Mouse (Mus musculus) heart, embryonic 12.5 days (tissue): ENCODE data around the gene Itpka. TPM values are rescaled to one million over a fixed set of nuclear protein-coding genes. Genes with fewer than 3 reads are reported as not detected.
"Not testable (repeated sequence)": the region's sequence is repeated elsewhere in the genome, so short reads cannot be mapped to it uniquely, and the experiment has no call there.

Experiments used
- ATAC-seq: fragments of 200-750 bp; cut with Nextera tagmentation; 2 replicates; pipeline ENCODE4 v1.8.0; 2017; ENCODE audit warnings: moderate TSS enrichment, moderate library complexity; ENCODE audit not compliant: insufficient number of reproducible peaks, low FRiP score
- H3K27ac ChIP-seq: fragments of 300-500 bp; sonication (generic); 2 replicates; pipeline ENCODE4 v1.5.1; 2016; ENCODE audit warnings: mild to moderate bottlenecking, moderate library complexity; ENCODE audit not compliant: poor library complexity, severe bottlenecking
- H3K27me3 ChIP-seq: fragments of 300-500 bp; sonication (generic); replicated peaks from 2 replicates; pipeline ENCODE4 v1.6.1; 2016; ENCODE audit warnings: mild to moderate bottlenecking, moderate library complexity
- H3K36me3 ChIP-seq: fragments of 300-500 bp; sonication (generic); 2 replicates; pipeline ENCODE4 v1.6.1; 2016; ENCODE audit warnings: mild to moderate bottlenecking, moderate library complexity
- H3K4me1 ChIP-seq: fragments of 300-500 bp; sonication (generic); replicated peaks from 2 replicates; pipeline ENCODE4 v1.6.1; 2016; ENCODE audit warnings: mild to moderate bottlenecking
- H3K4me2 ChIP-seq: fragments of 300-500 bp; sonication (generic); 2 replicates; pipeline ENCODE4 v1.6.1; 2016; ENCODE audit warnings: mild to moderate bottlenecking, moderate library complexity
- H3K4me3 ChIP-seq: fragments of 300-500 bp; sonication (generic); 2 replicates; pipeline ENCODE4 v1.5.1; 2016; ENCODE audit warnings: mild to moderate bottlenecking
- H3K9ac ChIP-seq: fragments of 300-500 bp; sonication (generic); 2 replicates; pipeline ENCODE4 v1.6.1; 2016; ENCODE audit warnings: mild to moderate bottlenecking, moderate library complexity
- H3K9me3 ChIP-seq: fragments of 300-500 bp; sonication (generic); replicated peaks from 2 replicates; pipeline ENCODE4 v1.6.1; 2016; ENCODE audit warnings: mild to moderate bottlenecking, moderate library complexity
- WGBS: fragments of 180-500 bp; shearing (Covaris S2); methylation state at CpG from one replicate; pipeline ENCODE4 v1.1.7; 2016; 5-methylcytosine and 5-hydroxymethylcytosine counted together
- polyA plus RNA-seq: library from polyadenylated mRNA; unstranded; fragments of >200 nt; fragmentation: Nextera tagmentation; extraction: Ambion mirVana; gene quantifications from 2 replicates; pipeline ENCODE4 v1.2.1, GENCODE M21; 2016

The Itpka gene
- polyA plus RNA-seq: 3.0 and 3.1 TPM in 2 replicates

DNA sequence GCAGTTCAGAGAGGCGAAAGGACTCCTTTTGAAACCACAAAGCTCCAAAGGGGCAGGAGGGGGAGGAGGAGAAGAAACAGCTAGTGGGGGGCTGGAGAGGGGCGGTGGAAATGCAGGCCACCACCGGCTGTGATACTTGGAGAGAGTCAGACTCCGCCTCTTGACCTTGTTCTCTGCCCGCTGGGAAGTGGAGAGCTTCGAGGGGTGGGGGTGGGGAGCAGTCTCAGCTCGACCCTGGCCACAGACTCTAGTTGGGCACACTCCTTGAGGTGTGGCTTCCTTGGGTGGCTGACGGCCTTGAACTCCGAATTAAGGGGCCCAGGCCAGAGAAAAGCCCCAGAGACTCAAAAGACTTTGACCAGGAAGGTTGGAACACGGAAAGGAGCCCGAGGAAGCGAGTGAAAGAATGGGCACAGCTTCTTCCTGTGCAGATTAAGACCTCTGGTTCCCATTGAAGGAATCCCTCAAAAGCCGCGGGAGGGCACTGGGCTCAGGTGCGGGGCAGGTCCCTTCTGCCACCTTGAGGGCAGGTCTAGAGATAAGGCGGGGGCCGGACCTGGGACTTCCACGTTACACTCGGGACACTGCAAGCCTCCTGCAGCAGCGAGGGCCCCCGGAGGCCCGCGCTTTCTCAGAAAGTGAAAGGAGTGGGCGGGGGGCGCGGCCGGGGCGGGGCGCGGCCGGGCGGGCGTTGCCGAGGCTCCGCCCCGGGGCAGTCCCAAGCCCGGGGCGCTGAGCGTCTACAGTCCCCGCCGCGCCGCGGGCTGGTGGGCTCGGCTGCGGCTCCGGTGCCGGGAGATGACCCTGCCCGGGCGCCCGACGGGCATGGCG lies at the start of gene Itpka:
TSS of gene Itpka (plus strand) at position 757 of the 831 bp plus-strand sequence.
- peak; percentile 87 for ATAC-seq
- Histone ChIP-seq H3K9ac (peak within 1 kb of the TSS; percentile 75), H3K27ac (peak within 1 kb of the TSS; percentile 87), H3K9me3 (no peaks in the 10 kb centered on the region), H3K27me3 (peaks cover 25% of the 10 kb centered on the region), H3K4me3 (peak within 1 kb of the TSS; percentile 87), H3K36me3 (no peaks in the 10 kb centered on the region), H3K4me2 (peak within 1 kb of the TSS; percentile 100), H3K4me1 (peaks cover 49% of the 10 kb centered on the region)
- under 1% methylated on average over 52 of the region's 53 CpGs for WGBS

DNA sequence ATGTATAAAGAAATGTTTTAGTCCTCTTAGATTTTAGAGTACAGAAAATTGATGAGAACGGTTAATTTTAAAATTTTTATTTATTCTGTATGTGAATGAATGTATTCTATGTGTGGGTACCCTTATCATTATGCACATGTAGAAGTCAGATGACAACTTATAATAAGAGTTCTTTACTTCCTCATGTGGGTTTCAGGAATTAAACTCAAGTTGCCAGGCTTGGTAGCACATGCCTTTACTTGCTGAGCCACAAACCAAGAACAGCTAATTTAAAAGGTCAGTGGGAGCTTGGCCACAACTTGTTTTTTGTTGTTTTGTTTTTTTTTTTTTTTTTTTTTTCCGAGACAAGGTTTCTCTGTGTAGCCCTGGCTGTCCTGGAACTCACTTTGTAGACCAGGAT lies 47.3 kb upstream of the Itpka start:
- ATAC-seq: no peak
- no peaks in the 10 kb centered on the region for H3K9me3 ChIP-seq
- H3K36me3 ChIP-seq: peaks cover 18% of the 10 kb centered on the region
- no peaks in the 10 kb centered on the region for H3K27me3 ChIP-seq
- no peak overlapping the region for H3K9ac ChIP-seq
- H3K27ac ChIP-seq: no peak overlapping the region
- WGBS: 87% methylated on average over 2 of the region's 2 CpGs
- peaks cover 8% of the 10 kb centered on the region for H3K4me1 ChIP-seq
- H3K4me2 ChIP-seq: no peak overlapping the region
- H3K4me3 ChIP-seq: no peak overlapping the region

DNA sequence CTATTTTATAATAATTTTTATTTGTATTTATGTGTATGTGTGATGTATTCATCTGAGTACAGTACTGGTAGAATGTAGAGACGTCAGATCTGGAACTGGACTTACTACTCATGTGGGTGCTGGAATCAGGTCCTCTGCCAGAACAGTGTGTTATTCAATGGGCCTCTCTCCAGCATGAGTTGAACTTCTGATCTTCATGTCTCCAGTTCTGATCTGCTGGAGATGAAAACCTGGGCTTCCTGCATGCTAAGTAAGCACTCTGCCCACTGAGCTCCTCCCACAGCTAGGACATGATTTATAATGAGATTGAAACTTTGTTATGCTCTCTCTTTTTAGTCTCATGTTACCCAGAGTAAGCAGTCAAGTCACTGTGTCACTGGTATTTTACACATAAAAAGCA lies 46.0 kb upstream of the Itpka start:
- WGBS: 88% methylated on average over 1 of the region's 1 CpGs
- no peak overlapping the region for H3K4me2 ChIP-seq
- no peak overlapping the region for H3K9ac ChIP-seq
- H3K9me3 ChIP-seq: no peaks in the 10 kb centered on the region
- no peak for ATAC-seq
- no peaks in the 10 kb centered on the region for H3K4me1 ChIP-seq
- H3K36me3 ChIP-seq: peaks cover 20% of the 10 kb centered on the region
- H3K4me3 ChIP-seq: no peak overlapping the region
- H3K27ac ChIP-seq: no peak overlapping the region
- no peaks in the 10 kb centered on the region for H3K27me3 ChIP-seq

DNA sequence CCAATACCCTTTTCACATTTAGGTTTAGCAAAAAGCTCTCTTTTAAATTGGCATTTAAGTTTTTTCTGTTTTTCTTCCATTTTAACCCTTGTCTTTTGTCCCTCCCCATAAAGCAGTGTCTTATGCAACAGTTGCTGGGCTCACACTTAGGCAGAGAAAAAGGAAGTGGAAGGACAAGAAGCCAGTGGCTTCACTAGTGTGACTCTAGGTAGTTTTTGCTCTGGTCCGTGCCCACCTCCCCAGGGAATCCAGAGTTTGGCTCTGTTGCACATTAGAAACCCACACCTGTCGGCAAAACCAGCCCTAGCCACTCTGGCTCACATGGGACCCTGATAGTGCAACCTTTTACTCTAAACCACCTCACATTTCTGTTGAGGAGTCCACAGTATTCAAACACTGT lies 43.7 kb upstream of the Itpka start:
- H3K9ac ChIP-seq: no peak overlapping the region
- H3K4me3 ChIP-seq: no peak overlapping the region
- ATAC-seq: no peak
- H3K9me3 ChIP-seq: no peaks in the 10 kb centered on the region
- peaks cover 17% of the 10 kb centered on the region for H3K36me3 ChIP-seq
- no peak overlapping the region for H3K27ac ChIP-seq
- WGBS: 86% methylated on average over 2 of the region's 2 CpGs
- no peaks in the 10 kb centered on the region for H3K4me1 ChIP-seq
- no peak overlapping the region for H3K4me2 ChIP-seq
- H3K27me3 ChIP-seq: no peaks in the 10 kb centered on the region

DNA sequence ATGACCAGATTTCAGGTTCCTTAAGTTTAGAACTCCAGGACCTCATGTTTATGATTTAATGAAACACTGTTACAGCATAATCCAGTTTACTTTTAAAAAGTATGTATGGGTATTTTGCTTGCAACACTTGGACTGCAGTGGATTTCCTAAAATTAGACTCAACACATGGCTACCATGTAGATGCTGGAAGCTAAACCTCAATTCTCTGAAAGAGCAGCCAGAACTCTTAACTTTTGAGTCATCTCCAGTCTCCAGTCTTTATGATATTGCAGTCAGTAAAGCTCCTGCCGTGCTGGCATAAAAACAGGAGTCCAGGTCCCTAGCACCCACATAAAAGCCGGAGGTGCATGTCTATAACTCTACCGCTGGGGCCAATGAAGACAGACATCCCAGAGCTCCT lies 42.2 kb upstream of the Itpka start:
- no peak for ATAC-seq
- WGBS: 96% methylated on average over 3 of the region's 3 CpGs
- H3K36me3 ChIP-seq: peaks cover 22% of the 10 kb centered on the region

DNA sequence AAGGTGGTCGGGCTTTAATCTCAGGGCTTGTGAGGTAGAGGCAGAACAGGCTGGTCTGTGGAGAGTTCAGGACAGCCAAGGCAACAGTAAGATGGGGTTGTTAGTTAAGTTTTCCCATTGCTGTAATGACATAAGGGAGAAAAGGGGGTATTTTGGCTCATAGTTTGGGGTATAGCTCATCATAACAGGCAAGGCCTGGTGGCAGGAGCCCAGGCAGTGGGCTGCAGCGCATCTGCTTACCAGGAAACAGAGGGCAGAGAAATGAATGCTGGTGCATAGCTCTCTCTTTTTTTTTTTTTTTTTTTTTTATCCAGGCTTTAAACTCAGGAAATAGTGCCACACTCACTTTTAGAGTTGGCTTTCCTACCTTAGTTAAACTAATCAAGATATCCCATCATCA lies 39.0 kb upstream of the Itpka start:
- H3K4me3 ChIP-seq: no peak overlapping the region
- no peaks in the 10 kb centered on the region for H3K9me3 ChIP-seq
- H3K27me3 ChIP-seq: no peaks in the 10 kb centered on the region
- H3K27ac ChIP-seq: no peak overlapping the region
- H3K9ac ChIP-seq: no peak overlapping the region
- ATAC-seq: no peak
- H3K36me3 ChIP-seq: peaks cover 47% of the 10 kb centered on the region
- 94% methylated on average over 2 of the region's 2 CpGs for WGBS
- no peak overlapping the region for H3K4me2 ChIP-seq
- no peaks in the 10 kb centered on the region for H3K4me1 ChIP-seq

More for the DNA sequence above, 42.2 kb upstream of the Itpka start:
- no peak overlapping the region for H3K4me2 ChIP-seq
- no peaks in the 10 kb centered on the region for H3K4me1 ChIP-seq
- no peaks in the 10 kb centered on the region for H3K27me3 ChIP-seq
- no peak overlapping the region for H3K4me3 ChIP-seq
- no peaks in the 10 kb centered on the region for H3K9me3 ChIP-seq
- H3K9ac ChIP-seq: no peak overlapping the region
- no peak overlapping the region for H3K27ac ChIP-seq

DNA sequence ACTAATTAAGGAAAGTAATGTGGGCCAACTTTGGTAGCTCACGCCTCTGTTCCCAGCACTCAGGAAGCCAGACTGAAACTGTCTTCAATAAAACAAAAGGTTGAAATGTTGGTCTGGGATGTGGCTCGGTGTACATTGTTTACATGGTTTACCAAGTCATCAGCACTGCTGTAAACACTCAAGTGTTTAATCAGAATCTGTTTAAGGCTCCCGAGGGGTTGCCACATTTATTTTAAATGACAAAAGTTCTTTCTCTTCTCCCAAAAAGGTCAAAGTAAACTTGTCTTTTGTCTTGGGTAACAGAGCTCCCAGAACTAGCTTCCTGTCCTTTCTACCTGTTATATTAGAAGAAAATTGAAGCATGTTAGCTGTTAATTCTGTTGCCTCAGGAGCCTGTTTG lies 34.5 kb upstream of the Itpka start:
- Histone ChIP-seq H3K36me3 (peaks cover 66% of the 10 kb centered on the region), H3K27me3 (no peaks in the 10 kb centered on the region), H3K9me3 (no peaks in the 10 kb centered on the region), H3K4me3 (no peak overlapping the region), H3K4me2 (no peak overlapping the region), H3K27ac (no peak overlapping the region), H3K4me1 (no peaks in the 10 kb centered on the region), H3K9ac (no peak overlapping the region)
- WGBS: 90% methylated on average over 3 of the region's 3 CpGs
- ATAC-seq: no peak

DNA sequence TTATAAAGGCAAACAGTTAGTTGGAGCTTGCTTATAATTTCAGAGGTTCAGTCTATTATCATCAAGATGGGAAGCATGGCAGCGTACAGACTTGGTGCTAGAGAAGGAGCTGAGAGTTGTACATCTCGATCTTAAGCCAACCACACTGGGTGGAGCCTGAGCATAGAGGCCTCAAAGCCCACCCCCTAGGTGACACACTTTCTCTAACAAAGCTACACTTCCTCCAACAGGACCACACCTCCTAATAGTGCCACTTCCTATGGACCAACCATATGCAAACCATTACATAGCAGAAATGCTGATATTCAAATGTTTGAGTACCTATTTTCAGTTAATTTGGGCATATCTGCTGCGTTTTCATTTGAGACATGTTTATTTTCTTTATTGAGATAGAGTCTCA lies 32.1 kb upstream of the Itpka start:
- H3K27ac ChIP-seq: no peak overlapping the region
- 91% methylated on average over 3 of the region's 3 CpGs for WGBS
- H3K9ac ChIP-seq: no peak overlapping the region
- peaks cover 66% of the 10 kb centered on the region for H3K36me3 ChIP-seq
- no peak for ATAC-seq
- no peaks in the 10 kb centered on the region for H3K9me3 ChIP-seq
- no peaks in the 10 kb centered on the region for H3K4me1 ChIP-seq
- no peak overlapping the region for H3K4me3 ChIP-seq
- no peak overlapping the region for H3K4me2 ChIP-seq
- H3K27me3 ChIP-seq: no peaks in the 10 kb centered on the region

DNA sequence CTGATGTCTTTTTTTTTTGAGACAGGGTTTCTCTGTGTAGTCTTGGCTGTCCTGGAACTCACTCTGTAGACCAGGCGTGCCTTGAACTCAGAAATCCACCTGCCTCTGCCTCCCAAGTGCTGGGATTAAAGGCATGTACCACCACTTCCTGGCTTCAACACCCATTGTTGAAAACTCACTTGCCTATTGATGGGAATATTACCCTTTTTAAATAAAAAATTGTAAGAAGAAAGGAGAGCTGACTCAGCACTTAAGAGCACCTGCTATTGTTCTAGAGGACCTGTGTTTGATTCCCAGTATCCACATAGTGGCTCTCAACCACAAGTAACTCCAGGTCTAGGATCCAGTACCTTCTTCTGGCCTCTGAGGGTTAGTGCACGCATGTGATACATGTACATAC lies 26.3 kb upstream of the Itpka start:
- H3K4me3 ChIP-seq, H3K9ac ChIP-seq, ATAC-seq, H3K9me3 ChIP-seq, H3K27me3 ChIP-seq, H3K4me1 ChIP-seq, H3K4me2 ChIP-seq, H3K27ac ChIP-seq: not testable (repeated sequence)
- WGBS: 84% methylated on average over 2 of the region's 2 CpGs
- H3K36me3 ChIP-seq: peaks cover 77% of the 10 kb centered on the region

DNA sequence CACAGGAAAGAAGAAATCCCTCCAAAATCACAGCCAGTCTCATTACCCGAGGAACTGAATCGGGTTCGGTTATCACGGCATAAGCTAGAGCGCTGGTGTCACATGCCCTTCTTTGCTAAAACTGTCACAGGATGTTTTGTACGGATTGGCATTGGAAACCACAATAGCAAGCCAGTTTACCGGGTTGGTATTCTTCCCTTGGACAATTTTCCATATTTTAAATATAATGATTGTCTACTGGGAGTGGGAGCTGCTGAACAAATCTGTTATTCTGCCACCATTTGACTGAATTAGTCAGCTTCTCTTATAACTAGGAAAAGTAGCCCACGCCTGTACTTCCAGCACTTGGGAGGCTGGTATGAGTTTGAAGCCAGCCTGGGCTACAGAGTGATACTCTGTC lies 21.1 kb upstream of the Itpka start:
- Histone ChIP-seq H3K4me2 (no peak overlapping the region), H3K9ac (no peak overlapping the region), H3K36me3 (peaks cover 83% of the 10 kb centered on the region), H3K4me1 (no peaks in the 10 kb centered on the region), H3K27me3 (no peaks in the 10 kb centered on the region), H3K9me3 (no peaks in the 10 kb centered on the region), H3K4me3 (no peak overlapping the region), H3K27ac (no peak overlapping the region)
- no peak for ATAC-seq
- WGBS: 92% methylated on average over 8 of the region's 8 CpGs

DNA sequence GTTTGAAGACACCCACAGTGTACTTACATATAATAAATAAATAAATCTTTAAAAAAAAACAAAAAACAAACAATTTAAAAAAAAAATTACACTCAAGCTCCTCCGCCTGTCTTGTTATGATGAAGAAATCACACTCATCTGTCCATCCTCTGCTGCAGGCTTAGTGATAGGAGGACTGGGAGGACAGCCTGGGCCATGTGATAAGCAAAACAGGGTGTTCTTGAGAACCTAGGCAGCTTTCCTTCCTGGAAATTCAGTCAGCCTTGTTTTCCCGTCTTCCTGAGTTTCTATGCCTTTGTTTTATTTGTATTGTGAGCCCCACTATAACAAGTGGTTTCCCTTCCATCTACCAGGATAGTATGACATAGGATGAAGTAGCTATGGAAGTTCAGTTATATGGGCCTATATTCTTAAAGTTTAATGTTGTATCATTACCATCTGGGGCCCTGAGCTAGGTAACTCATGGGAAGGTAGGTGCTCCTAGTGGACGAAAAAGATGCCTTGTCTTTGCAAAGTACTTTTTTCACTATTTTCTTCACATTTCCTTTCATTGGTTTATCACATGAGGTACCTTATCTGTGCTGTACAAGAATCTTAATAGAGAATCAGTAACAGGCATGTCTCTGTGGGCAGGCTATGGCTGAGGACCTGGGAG lies 14.2 kb upstream of the Itpka start:
- Histone ChIP-seq H3K4me1 (no peaks in the 10 kb centered on the region), H3K4me2 (no peak overlapping the region), H3K4me3 (no peak overlapping the region), H3K9ac (no peak overlapping the region), H3K27me3 (no peaks in the 10 kb centered on the region), H3K9me3 (no peaks in the 10 kb centered on the region), H3K27ac (no peak overlapping the region), H3K36me3 (peaks cover 89% of the 10 kb centered on the region)
- WGBS: 84% methylated on average over 3 of the region's 3 CpGs
- ATAC-seq: 0 out of 2 replicates have a peak, but pooled peaks have one; percentile 42
